Mouse (Mus musculus) small intestine, adult 2 months (tissue): ENCODE measurements around the gene Il33.

ENCODE experiments used
- CTCF ChIP-seq: fragments of 200-500 bp; IDR thresholded peaks from 2 replicates; pipeline ENCODE4 v1.5.1; 2012; ENCODE audit warnings: low read depth, mild to moderate bottlenecking, control low read depth, inconsistent platforms, low read length, moderate library complexity, mixed read lengths; ENCODE audit not compliant: insufficient replicate concordance, insufficient read length; ENCODE audit errors: extremely low read depth
- POLR2A ChIP-seq: fragments of 200-500 bp; IDR thresholded peaks from 2 replicates; pipeline ENCODE4 v1.6.1; 2012; ENCODE audit warnings: low read depth, mild to moderate bottlenecking, control low read depth, inconsistent platforms, low read length, moderate library complexity

GRCm38 (mm10) chr19:29877422-29878291 lies 47.3 kb upstream of the Il33 start:
- TF ChIP-seq CTCF (no peak), POLR2A (no peak)
